Mouse (Mus musculus): Measurements from ENCODE around the gene Dgkd. TPM values are rescaled to one million over a fixed set of nuclear protein-coding genes. Genes with fewer than 3 reads are reported as not detected.

The Dgkd gene
- polyA plus RNA-seq, 1 experiment from 2014 or later, result 57.7 TPM

DNA sequence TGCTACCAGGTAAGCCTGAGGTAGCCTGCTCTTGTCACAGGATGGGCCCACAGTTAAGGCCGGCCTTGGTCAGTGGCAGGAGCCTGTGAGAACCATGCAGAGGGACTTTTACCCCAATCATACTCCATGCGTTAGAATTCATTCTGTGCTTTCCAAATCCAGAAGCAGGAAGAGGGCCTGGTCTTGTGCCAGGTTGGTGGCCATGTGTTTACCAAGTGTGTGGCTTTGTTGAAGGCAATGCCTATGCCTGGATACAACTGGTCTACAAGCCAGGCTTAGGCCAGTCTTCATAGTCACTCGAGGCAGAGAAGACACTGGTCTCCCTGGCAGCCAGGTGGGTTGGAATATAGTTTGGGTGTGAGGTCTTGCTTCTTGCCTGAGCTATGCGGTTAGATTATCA is 38.5 kb downstream of the Dgkd start:
- no peak overlapping the region for H3K27ac ChIP-seq (ENCODE audit: low read length)
- 83% methylated on average over 4 of the region's 4 CpGs for WGBS
- H3K27me3 ChIP-seq (replicated peaks; ENCODE audit: control insufficient read depth, insufficient read depth, low read length), result no peaks in the 10 kb centered on the region
- ATAC-seq, result no peak
- H3K36me3 ChIP-seq (ENCODE audit: control insufficient read depth, insufficient read depth), result no peaks in the 10 kb centered on the region
- no peaks in the 10 kb centered on the region for H3K4me1 ChIP-seq (replicated peaks; ENCODE audit: control insufficient read depth, insufficient read depth, low read length)
- no peaks in the 10 kb centered on the region for H3K9me3 ChIP-seq (ENCODE audit: control insufficient read depth, low read length)
- H3K9ac ChIP-seq (replicated peaks; ENCODE audit: low read depth, low read length), result no peak overlapping the region
- no peak overlapping the region for H3K4me2 ChIP-seq (ENCODE audit: low read length)
- no peak overlapping the region for H3K4me3 ChIP-seq (replicated peaks; ENCODE audit: low read length)

DNA sequence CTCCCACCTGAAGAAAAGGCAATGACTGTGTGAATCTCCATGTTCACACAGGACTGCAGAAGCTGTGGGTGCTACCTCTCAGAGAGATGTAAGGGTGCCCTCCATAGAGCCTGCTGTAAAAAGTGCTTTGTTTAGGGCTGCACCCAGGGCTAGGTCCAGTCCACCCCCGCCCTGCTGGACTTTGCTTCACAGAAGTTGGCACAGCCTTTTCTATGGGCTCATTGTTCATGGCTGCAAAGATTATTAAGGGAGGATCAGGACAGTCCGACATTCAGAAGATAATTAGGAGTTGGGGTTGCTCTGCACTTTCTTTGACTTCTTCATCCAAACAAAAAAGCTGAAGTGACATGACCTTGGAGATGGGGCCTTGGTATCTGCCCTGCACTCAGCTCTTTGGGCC is 39.4 kb downstream of the Dgkd start:
- 35% methylated on average over 2 of the region's 2 CpGs for WGBS
- no peaks in the 10 kb centered on the region for H3K27me3 ChIP-seq (replicated peaks; ENCODE audit: control insufficient read depth, insufficient read depth, low read length)
- no peak overlapping the region for H3K9ac ChIP-seq (replicated peaks; ENCODE audit: low read depth, low read length)
- no peak for ATAC-seq
- H3K9me3 ChIP-seq (ENCODE audit: control insufficient read depth, low read length), result no peaks in the 10 kb centered on the region
- H3K4me3 ChIP-seq (replicated peaks; ENCODE audit: low read length), result no peak overlapping the region
- no peak overlapping the region for H3K4me2 ChIP-seq (ENCODE audit: low read length)
- no peaks in the 10 kb centered on the region for H3K36me3 ChIP-seq (ENCODE audit: control insufficient read depth, insufficient read depth)
- no peaks in the 10 kb centered on the region for H3K4me1 ChIP-seq (replicated peaks; ENCODE audit: control insufficient read depth, insufficient read depth, low read length)
- H3K27ac ChIP-seq (ENCODE audit: low read length), result no peak overlapping the region

GRCm38 (mm10) chr1:87893414-87893813 is 40.3 kb downstream of the Dgkd start:
- Histone ChIP-seq H3K4me2 (ENCODE audit: low read length) (no peak overlapping the region), H3K4me3 (replicated peaks; ENCODE audit: low read length) (no peak overlapping the region), H3K9me3 (ENCODE audit: control insufficient read depth, low read length) (no peaks in the 10 kb centered on the region), H3K27me3 (replicated peaks; ENCODE audit: control insufficient read depth, insufficient read depth, low read length) (no peaks in the 10 kb centered on the region), H3K9ac (replicated peaks; ENCODE audit: low read depth, low read length) (no peak overlapping the region), H3K27ac (ENCODE audit: low read length) (no peak overlapping the region), H3K4me1 (replicated peaks; ENCODE audit: control insufficient read depth, insufficient read depth, low read length) (no peaks in the 10 kb centered on the region), H3K36me3 (ENCODE audit: control insufficient read depth, insufficient read depth) (no peaks in the 10 kb centered on the region)
- 95% methylated on average over 4 of the region's 4 CpGs for WGBS
- no peak for ATAC-seq

DNA sequence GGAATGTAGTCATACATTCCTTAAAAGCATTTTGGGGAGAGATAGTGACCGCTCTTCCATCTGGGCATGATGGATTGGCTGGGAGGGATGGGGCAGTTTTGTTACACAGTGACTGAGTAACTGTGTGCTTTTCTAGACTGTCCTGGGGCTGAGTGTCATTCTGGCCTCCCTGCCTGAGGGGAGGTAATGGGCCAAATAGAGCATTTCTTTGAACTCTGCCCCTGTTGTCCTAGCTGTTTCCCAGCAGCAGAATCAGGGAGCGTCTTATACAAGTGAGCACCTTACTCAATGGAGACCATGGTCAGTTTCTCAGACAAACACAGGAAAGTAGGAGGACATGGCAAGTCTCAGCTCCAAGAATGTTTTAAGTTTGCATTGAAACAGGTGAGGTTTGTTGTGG is 43.8 kb downstream of the Dgkd start:
- H3K27ac ChIP-seq (ENCODE audit: low read length), result no peak overlapping the region
- H3K4me2 ChIP-seq (ENCODE audit: low read length), result no peak overlapping the region
- no peaks in the 10 kb centered on the region for H3K9me3 ChIP-seq (ENCODE audit: control insufficient read depth, low read length)
- H3K4me1 ChIP-seq (replicated peaks; ENCODE audit: control insufficient read depth, insufficient read depth, low read length), result no peaks in the 10 kb centered on the region
- WGBS, result 95% methylated on average over 2 of the region's 2 CpGs
- ATAC-seq, result no peak
- no peaks in the 10 kb centered on the region for H3K36me3 ChIP-seq (ENCODE audit: control insufficient read depth, insufficient read depth)
- H3K9ac ChIP-seq (replicated peaks; ENCODE audit: low read depth, low read length), result no peak overlapping the region
- H3K27me3 ChIP-seq (replicated peaks; ENCODE audit: control insufficient read depth, insufficient read depth, low read length), result no peaks in the 10 kb centered on the region
- H3K4me3 ChIP-seq (replicated peaks; ENCODE audit: low read length), result no peak overlapping the region

- Histone ChIP-seq H3K4me2 (ENCODE audit: low read length) (no peak overlapping the region), H3K4me3 (replicated peaks; ENCODE audit: low read length) (no peak overlapping the region), H3K36me3 (ENCODE audit: control insufficient read depth, insufficient read depth) (no peaks in the 10 kb centered on the region), H3K9me3 (ENCODE audit: control insufficient read depth, low read length) (no peaks in the 10 kb centered on the region), H3K27ac (ENCODE audit: low read length) (no peak overlapping the region), H3K9ac (replicated peaks; ENCODE audit: low read depth, low read length) (no peak overlapping the region), H3K27me3 (replicated peaks; ENCODE audit: control insufficient read depth, insufficient read depth, low read length) (no peaks in the 10 kb centered on the region), H3K4me1 (replicated peaks; ENCODE audit: control insufficient read depth, insufficient read depth, low read length) (no peaks in the 10 kb centered on the region)
- ATAC-seq, result no peak
- WGBS, result 83% methylated on average over 2 of the region's 2 CpGs
These were observed 46.6 kb downstream of the Dgkd start for GRCm38 (mm10) chr1:87899701-87900100.

GRCm38 (mm10) chr1:87900979-87901378 is 47.9 kb downstream of the Dgkd start:
- Histone ChIP-seq H3K9me3 (ENCODE audit: control insufficient read depth, low read length) (no peaks in the 10 kb centered on the region), H3K4me3 (replicated peaks; ENCODE audit: low read length) (no peak overlapping the region), H3K4me2 (ENCODE audit: low read length) (no peak overlapping the region), H3K27me3 (replicated peaks; ENCODE audit: control insufficient read depth, insufficient read depth, low read length) (no peaks in the 10 kb centered on the region), H3K4me1 (replicated peaks; ENCODE audit: control insufficient read depth, insufficient read depth, low read length) (no peaks in the 10 kb centered on the region), H3K9ac (replicated peaks; ENCODE audit: low read depth, low read length) (no peak overlapping the region), H3K27ac (ENCODE audit: low read length) (no peak overlapping the region), H3K36me3 (ENCODE audit: control insufficient read depth, insufficient read depth) (no peaks in the 10 kb centered on the region)
- WGBS, result 92% methylated on average over 6 of the region's 6 CpGs
- no peak for ATAC-seq

DNA sequence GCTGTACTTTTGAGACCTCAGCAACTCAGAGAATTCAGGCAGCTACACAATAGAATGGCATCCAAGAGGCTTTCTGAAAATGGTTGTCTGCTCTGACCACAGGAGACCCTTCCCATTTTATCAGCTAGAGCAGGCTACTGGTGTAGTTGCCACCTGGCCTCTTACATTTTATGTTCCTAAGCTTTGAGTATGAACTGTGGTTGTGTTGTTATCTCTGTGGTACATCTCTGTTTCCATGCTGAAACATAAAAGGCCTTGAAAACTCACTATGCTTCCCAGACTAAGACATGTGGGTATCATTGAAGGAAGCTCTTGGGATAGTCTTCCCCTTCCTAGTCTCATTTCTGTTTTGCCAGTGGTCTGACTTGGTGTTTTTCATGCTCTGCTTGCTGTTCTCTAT is 49.1 kb downstream of the Dgkd start:
- H3K9me3 ChIP-seq (ENCODE audit: control insufficient read depth, low read length), result no peaks in the 10 kb centered on the region
- no peak for ATAC-seq
- H3K9ac ChIP-seq (replicated peaks; ENCODE audit: low read depth, low read length), result no peak overlapping the region
- no peak overlapping the region for H3K27ac ChIP-seq (ENCODE audit: low read length)
- H3K36me3 ChIP-seq (ENCODE audit: control insufficient read depth, insufficient read depth), result no peaks in the 10 kb centered on the region
- H3K4me3 ChIP-seq (replicated peaks; ENCODE audit: low read length), result no peak overlapping the region
- no peaks in the 10 kb centered on the region for H3K27me3 ChIP-seq (replicated peaks; ENCODE audit: control insufficient read depth, insufficient read depth, low read length)
- H3K4me2 ChIP-seq (ENCODE audit: low read length), result no peak overlapping the region
- no peaks in the 10 kb centered on the region for H3K4me1 ChIP-seq (replicated peaks; ENCODE audit: control insufficient read depth, insufficient read depth, low read length)

DNA sequence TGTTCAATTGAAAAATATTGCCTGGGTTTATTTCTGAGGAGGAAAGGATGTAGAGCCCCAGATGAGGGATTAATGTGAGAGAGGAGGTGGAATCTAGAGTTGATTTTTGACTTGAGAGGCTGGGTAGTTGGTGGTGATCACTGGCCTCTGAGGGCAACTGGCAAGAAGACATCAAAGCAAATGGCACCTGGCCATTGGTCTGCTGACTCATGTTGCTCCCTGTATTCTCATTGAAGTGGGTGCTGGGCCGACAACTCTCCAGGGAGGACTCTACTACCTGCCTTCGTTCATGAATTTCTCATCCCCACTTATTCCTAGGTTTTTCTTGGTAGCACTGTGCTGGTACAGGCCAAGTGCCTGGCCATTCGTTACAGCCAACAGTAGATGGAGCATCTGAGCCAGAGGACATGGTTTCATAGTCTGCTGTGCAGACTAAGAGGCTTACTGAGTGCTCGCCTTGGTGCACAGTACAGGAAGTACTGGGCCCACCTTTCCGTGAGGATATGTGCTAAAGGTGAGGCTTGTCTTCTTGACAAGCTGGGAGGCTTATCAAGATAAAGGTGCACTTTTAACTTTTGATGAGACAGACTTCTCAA is 53.4 kb downstream of the Dgkd start:
- Histone ChIP-seq H3K27ac (ENCODE audit: low read length) (no peak overlapping the region), H3K4me2 (ENCODE audit: low read length) (no peak overlapping the region), H3K9ac (replicated peaks; ENCODE audit: low read depth, low read length) (no peak overlapping the region), H3K9me3 (ENCODE audit: control insufficient read depth, low read length) (no peaks in the 10 kb centered on the region), H3K4me1 (replicated peaks; ENCODE audit: control insufficient read depth, insufficient read depth, low read length) (no peaks in the 10 kb centered on the region), H3K27me3 (replicated peaks; ENCODE audit: control insufficient read depth, insufficient read depth, low read length) (no peaks in the 10 kb centered on the region), H3K4me3 (replicated peaks; ENCODE audit: low read length) (no peak overlapping the region), H3K36me3 (ENCODE audit: control insufficient read depth, insufficient read depth) (no peaks in the 10 kb centered on the region)
- no peak for ATAC-seq
- WGBS, result 92% methylated on average over 5 of the region's 5 CpGs

DNA sequence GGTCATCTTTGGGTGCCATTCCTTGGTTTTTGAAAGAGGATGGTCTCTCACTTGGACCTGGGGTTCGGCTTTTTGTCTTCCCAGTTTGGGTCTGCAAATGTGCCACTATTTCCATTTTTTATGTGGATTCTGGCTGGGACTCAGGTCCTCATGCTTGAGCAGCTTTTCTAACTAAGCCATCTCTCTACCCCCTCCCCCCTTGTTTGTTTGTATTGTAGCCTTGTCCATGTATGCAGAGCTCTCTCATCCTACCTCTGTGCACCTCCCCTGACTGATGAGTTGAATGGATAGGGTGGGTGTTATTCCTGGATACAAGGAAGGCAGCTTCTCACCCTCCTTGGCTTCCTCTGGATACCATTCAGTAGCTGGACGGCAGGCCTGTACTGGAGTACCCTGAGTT is 54.9 kb downstream of the Dgkd start:
- no peak for ATAC-seq
- Histone ChIP-seq H3K9me3 (ENCODE audit: control insufficient read depth, low read length) (no peaks in the 10 kb centered on the region), H3K4me3 (replicated peaks; ENCODE audit: low read length) (no peak overlapping the region), H3K4me1 (replicated peaks; ENCODE audit: control insufficient read depth, insufficient read depth, low read length) (no peaks in the 10 kb centered on the region), H3K4me2 (ENCODE audit: low read length) (no peak overlapping the region), H3K27me3 (replicated peaks; ENCODE audit: control insufficient read depth, insufficient read depth, low read length) (no peaks in the 10 kb centered on the region), H3K9ac (replicated peaks; ENCODE audit: low read depth, low read length) (no peak overlapping the region), H3K27ac (ENCODE audit: low read length) (no peak overlapping the region), H3K36me3 (ENCODE audit: control insufficient read depth, insufficient read depth) (no peaks in the 10 kb centered on the region)
- 92% methylated on average over 2 of the region's 2 CpGs for WGBS

- WGBS, result 95% methylated on average over 3 of the region's 3 CpGs
- no peak overlapping the region for H3K27ac ChIP-seq (ENCODE audit: low read length)
- no peak for ATAC-seq
- no peak overlapping the region for H3K4me3 ChIP-seq (replicated peaks; ENCODE audit: low read length)
- no peaks in the 10 kb centered on the region for H3K9me3 ChIP-seq (ENCODE audit: control insufficient read depth, low read length)
- H3K9ac ChIP-seq (replicated peaks; ENCODE audit: low read depth, low read length), result no peak overlapping the region
- no peak overlapping the region for H3K4me2 ChIP-seq (ENCODE audit: low read length)
- H3K27me3 ChIP-seq (replicated peaks; ENCODE audit: control insufficient read depth, insufficient read depth, low read length), result no peaks in the 10 kb centered on the region
- no peaks in the 10 kb centered on the region for H3K4me1 ChIP-seq (replicated peaks; ENCODE audit: control insufficient read depth, insufficient read depth, low read length)
- no peaks in the 10 kb centered on the region for H3K36me3 ChIP-seq (ENCODE audit: control insufficient read depth, insufficient read depth)
These were observed 55.6 kb downstream of the Dgkd start for GRCm38 (mm10) chr1:87908736-87909135.

Data from forebrain, embryonic 16.5 days (tissue).